Mouse (Mus musculus) kidney, embryonic 15.5 days (tissue): ENCODE measurements around the gene Atxn10. TPM values are rescaled to one million over a fixed set of nuclear protein-coding genes. Genes with fewer than 3 reads are reported as not detected.

Source experiments
- ATAC-seq: fragments of 200-750 bp; cut with Nextera tagmentation; replicated peaks from 2 replicates; pipeline ENCODE4 v1.8.0; 2017; ENCODE audit warnings: moderate TSS enrichment; ENCODE audit not compliant: low FRiP score
- H3K27ac ChIP-seq: fragments of 300-500 bp; sonication (generic); 2 replicates; pipeline ENCODE4 v1.5.1; 2015; ENCODE audit warnings: mild to moderate bottlenecking, inconsistent platforms
- H3K27me3 ChIP-seq: fragments of 300-500 bp; sonication (generic); 2 replicates; pipeline ENCODE4 v1.6.1; 2015; ENCODE audit warnings: inconsistent platforms
- H3K36me3 ChIP-seq: fragments of 300-500 bp; sonication (generic); 2 replicates; pipeline ENCODE4 v1.6.1; 2015; ENCODE audit warnings: inconsistent platforms
- H3K4me1 ChIP-seq: fragments of 300-500 bp; sonication (generic); 2 replicates; pipeline ENCODE4 v1.6.1; 2015; ENCODE audit warnings: inconsistent platforms
- H3K4me2 ChIP-seq: fragments of 300-500 bp; sonication (generic); 2 replicates; pipeline ENCODE4 v1.6.1; 2015; ENCODE audit warnings: moderate library complexity, mild to moderate bottlenecking, inconsistent platforms
- H3K4me3 ChIP-seq: fragments of 300-500 bp; sonication (generic); replicated peaks from 2 replicates; pipeline ENCODE4 v1.5.1; 2015; ENCODE audit warnings: mild to moderate bottlenecking, inconsistent platforms
- H3K9ac ChIP-seq: fragments of 300-500 bp; sonication (generic); 2 replicates; pipeline ENCODE4 v1.6.1; 2015; ENCODE audit warnings: mild to moderate bottlenecking, inconsistent platforms
- H3K9me3 ChIP-seq: fragments of 300-500 bp; sonication (generic); replicated peaks from 2 replicates; pipeline ENCODE4 v1.6.1; 2016; ENCODE audit warnings: inconsistent platforms
- WGBS: fragments of 180-500 bp; shearing (Covaris S2); methylation state at CpG from one replicate; pipeline ENCODE4 v1.1.7; 2015; ENCODE audit warnings: mixed read lengths; 5-methylcytosine and 5-hydroxymethylcytosine counted together
- polyA plus RNA-seq: library from polyadenylated mRNA; unstranded; fragments of >200 nt; fragmentation: Nextera tagmentation; extraction: Ambion mirVana; gene quantifications from 2 replicates; pipeline ENCODE4 v1.2.1, GENCODE M21; 2015

Gene Atxn10
- polyA plus RNA-seq, 1 experiment from 2014 or later: 287 TPM

GRCm38 (mm10) chr15:85480630-85481029 is 144.6 kb downstream of the Atxn10 start:
- Histone ChIP-seq H3K4me2 (no peak overlapping the region), H3K9me3 (no peaks in the 10 kb centered on the region), H3K4me1 (peaks cover 13% of the 10 kb centered on the region; the same call in 1 of the 2 replicates), H3K36me3 (no peaks in the 10 kb centered on the region), H3K9ac (no peak overlapping the region), H3K27ac (peak overlapping the region; percentile 18; the same call in 1 of the 2 replicates), H3K4me3 (no peak overlapping the region), H3K27me3 (0 out of 2 replicates have a peak, but pooled peaks cover 3% of the 10 kb centered on the region)
- WGBS: 27% methylated on average over 3 of the region's 3 CpGs
- ATAC-seq: 0 out of 2 replicates have a peak, but pooled peaks have one; percentile 52

DNA sequence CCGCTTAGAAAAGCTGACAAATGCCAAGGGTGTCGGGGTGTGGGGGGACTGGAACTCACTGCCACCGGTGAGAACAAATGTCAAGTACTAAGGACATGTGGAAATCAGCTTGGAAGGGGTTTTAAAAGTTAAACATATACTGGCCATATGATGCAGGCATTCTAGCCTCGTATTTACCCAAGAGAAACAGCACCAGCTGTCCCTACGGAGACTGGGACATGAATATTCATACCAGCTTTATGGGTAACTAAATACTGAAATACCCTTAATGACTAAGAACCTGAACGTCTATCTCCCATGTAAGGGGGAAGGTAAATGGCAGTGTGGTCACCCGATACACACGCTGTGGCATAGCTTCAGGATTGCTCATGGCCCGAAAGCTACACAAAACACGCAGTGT is 152.9 kb downstream of the Atxn10 start:
- H3K27ac ChIP-seq: no peak overlapping the region
- no peaks in the 10 kb centered on the region for H3K36me3 ChIP-seq
- no peak overlapping the region for H3K4me3 ChIP-seq
- no peak overlapping the region for H3K9ac ChIP-seq
- no peaks in the 10 kb centered on the region for H3K4me1 ChIP-seq
- no peak overlapping the region for H3K4me2 ChIP-seq
- ATAC-seq: no peak
- no peaks in the 10 kb centered on the region for H3K9me3 ChIP-seq
- 71% methylated on average over 10 of the region's 10 CpGs for WGBS
- peaks cover 6% of the 10 kb centered on the region; the same call in 1 of the 2 replicates for H3K27me3 ChIP-seq

DNA sequence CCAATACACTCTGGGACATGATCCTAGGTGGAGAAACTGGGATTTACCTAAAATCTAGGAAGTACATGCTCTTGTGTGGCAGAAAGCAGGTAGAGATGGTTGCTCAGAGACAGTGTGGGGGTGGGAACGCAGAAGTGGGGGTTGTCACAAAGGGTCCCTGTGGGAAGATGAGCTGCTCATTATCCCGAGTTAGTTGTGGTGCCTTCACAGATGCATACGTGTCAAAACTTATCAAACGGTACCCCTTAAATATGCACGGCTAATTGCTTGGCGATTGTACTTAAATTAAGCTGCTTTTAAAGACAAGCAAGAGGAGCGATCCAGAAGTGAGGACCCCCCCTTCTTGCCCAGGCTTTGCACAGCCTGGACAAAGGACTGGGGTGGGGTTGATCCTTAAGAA is 153.7 kb downstream of the Atxn10 start:
- H3K4me3 ChIP-seq: no peak overlapping the region
- no peak overlapping the region for H3K27ac ChIP-seq
- no peak overlapping the region for H3K9ac ChIP-seq
- peaks cover 6% of the 10 kb centered on the region; the same call in 1 of the 2 replicates for H3K27me3 ChIP-seq
- no peaks in the 10 kb centered on the region for H3K4me1 ChIP-seq
- no peak overlapping the region for H3K4me2 ChIP-seq
- no peak for ATAC-seq
- H3K36me3 ChIP-seq: no peaks in the 10 kb centered on the region
- 84% methylated on average over 7 of the region's 7 CpGs for WGBS
- H3K9me3 ChIP-seq: no peaks in the 10 kb centered on the region

DNA sequence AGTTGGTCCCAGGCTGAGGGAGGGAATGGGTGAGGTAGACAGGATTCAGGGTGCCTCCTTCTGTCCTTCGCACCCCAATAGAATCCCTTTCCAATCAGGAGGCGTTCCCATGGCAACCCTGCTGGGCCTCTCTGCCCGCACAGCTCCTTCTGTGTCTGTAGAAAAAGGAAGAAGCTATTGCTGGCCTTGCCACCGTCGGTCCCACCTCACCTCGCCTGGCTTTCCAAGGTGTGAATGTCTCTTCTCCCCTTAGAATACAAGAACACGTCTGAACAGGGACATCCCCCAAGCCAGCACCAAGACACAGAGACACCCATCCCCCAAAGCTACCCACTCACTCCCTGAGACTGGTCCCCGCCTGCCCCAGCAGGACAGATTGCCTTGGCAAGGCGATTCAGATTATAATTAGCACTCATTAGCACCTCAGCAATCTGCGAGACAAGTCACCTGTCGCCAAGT is 158.1 kb downstream of the Atxn10 start:
- no peaks in the 10 kb centered on the region for H3K36me3 ChIP-seq
- no peaks in the 10 kb centered on the region for H3K9me3 ChIP-seq
- no peak overlapping the region for H3K4me3 ChIP-seq
- H3K27me3 ChIP-seq: peaks cover 6% of the 10 kb centered on the region; the same call in 1 of the 2 replicates
- no peaks in the 10 kb centered on the region for H3K4me1 ChIP-seq
- H3K9ac ChIP-seq: no peak overlapping the region
- H3K4me2 ChIP-seq: no peak overlapping the region
- WGBS: 14% methylated on average over 11 of the region's 11 CpGs
- no peak for ATAC-seq
- H3K27ac ChIP-seq: no peak overlapping the region

GRCm38 (mm10) chr15:85497548-85497947 is 161.5 kb downstream of the Atxn10 start:
- no peak overlapping the region for H3K27ac ChIP-seq
- no peaks in the 10 kb centered on the region for H3K36me3 ChIP-seq
- WGBS: 77% methylated on average over 4 of the region's 4 CpGs
- no peak overlapping the region for H3K9ac ChIP-seq
- no peaks in the 10 kb centered on the region for H3K4me1 ChIP-seq
- no peak overlapping the region for H3K4me2 ChIP-seq
- peaks cover 6% of the 10 kb centered on the region; the same call in 1 of the 2 replicates for H3K27me3 ChIP-seq
- ATAC-seq: no peak
- H3K4me3 ChIP-seq: no peak overlapping the region
- H3K9me3 ChIP-seq: no peaks in the 10 kb centered on the region

GRCm38 (mm10) chr15:85497981-85498475 is 162.0 kb downstream of the Atxn10 start:
- no peak overlapping the region for H3K27ac ChIP-seq
- 57% methylated on average over 10 of the region's 10 CpGs for WGBS
- H3K4me1 ChIP-seq: no peaks in the 10 kb centered on the region
- H3K36me3 ChIP-seq: no peaks in the 10 kb centered on the region
- ATAC-seq: no peak
- no peak overlapping the region for H3K9ac ChIP-seq
- H3K9me3 ChIP-seq: no peaks in the 10 kb centered on the region
- no peak overlapping the region for H3K4me3 ChIP-seq
- peaks cover 6% of the 10 kb centered on the region; the same call in 1 of the 2 replicates for H3K27me3 ChIP-seq
- no peak overlapping the region for H3K4me2 ChIP-seq

DNA sequence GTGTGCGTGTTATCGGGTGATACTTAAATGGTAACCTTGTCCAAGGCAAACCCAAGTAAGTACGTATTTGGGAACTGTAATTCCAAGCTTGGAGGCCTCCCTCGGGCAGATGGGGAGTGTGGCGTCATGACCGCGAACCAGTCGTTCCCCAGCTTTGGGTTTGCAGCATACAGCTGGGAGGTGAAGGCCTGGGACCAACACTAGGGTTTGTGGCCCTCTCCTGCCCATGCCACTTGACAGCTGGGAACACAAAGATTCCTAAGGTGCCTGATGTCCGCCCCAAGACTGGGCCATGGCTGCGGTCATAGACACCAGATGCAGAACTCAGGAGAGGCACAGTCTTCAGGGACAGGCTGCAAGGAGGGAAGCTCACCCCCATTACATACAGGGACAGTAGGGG is 164.2 kb downstream of the Atxn10 start:
- WGBS: 79% methylated on average over 10 of the region's 10 CpGs
- no peaks in the 10 kb centered on the region for H3K36me3 ChIP-seq
- H3K27ac ChIP-seq: no peak overlapping the region
- no peaks in the 10 kb centered on the region for H3K27me3 ChIP-seq
- no peak overlapping the region for H3K4me2 ChIP-seq
- no peak for ATAC-seq
- no peak overlapping the region for H3K4me3 ChIP-seq
- no peak overlapping the region for H3K9ac ChIP-seq
- peaks cover 2% of the 10 kb centered on the region; the same call in 1 of the 2 replicates for H3K4me1 ChIP-seq
- H3K9me3 ChIP-seq: no peaks in the 10 kb centered on the region

GRCm38 (mm10) chr15:85503127-85503526 is 167.1 kb downstream of the Atxn10 start, which contains the start of gene 7530416G11Rik:
Gene 7530416G11Rik, minus strand, starts transcription at chr15:85503227.
- Histone ChIP-seq H3K36me3 (no peaks in the 10 kb centered on the region), H3K4me1 (peaks cover 7% of the 10 kb centered on the region), H3K27me3 (no peaks in the 10 kb centered on the region), H3K9me3 (no peaks in the 10 kb centered on the region), H3K4me2 (no peak within 1 kb of the TSS), H3K27ac (no peak within 1 kb of the TSS), H3K9ac (no peak within 1 kb of the TSS), H3K4me3 (no peak within 1 kb of the TSS)
- ATAC-seq: no peak
- WGBS: 82% methylated on average over 8 of the region's 8 CpGs

DNA sequence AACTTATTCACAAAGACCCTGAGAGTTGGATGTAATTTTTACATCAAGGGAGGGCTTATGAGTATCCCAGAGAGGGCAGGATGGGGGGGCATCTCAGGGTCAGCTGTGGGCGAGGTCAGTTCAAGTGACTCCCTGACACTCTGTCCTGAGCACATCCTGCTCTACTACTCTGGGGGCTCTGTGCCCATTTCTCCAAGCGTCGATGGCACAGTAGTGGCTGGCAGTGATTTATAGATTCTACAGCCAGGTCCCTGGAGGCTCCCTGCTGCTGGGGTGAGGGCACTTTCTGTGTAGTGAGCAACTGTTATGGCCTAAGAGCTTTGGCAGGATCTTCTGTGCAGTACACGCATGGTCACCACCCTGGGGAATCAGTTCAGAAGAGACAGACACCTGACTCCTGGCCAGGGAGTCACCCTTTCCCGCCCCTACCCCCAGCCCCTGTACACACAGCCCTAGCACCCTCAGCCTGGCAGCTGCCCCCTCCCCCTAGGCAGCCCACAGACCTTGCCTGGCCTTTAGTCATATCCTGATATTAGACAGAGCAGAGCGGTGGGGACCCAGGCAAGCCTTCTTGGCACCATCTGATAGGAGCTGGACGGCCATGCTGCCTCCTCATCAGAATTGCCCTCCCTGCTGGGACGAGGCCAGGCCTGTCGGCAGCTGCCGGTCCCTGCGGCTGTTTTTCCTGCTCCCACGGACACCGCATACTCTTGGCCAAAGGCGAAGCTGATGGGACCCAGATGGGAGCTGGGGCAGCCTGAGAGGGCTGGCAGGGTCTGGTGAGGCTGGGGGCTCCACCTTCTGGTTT is 169.3 kb downstream of the Atxn10 start:
- H3K9ac ChIP-seq: no peak overlapping the region

GRCm38 (mm10) chr15:85506680-85507079 is 170.6 kb downstream of the Atxn10 start:
- no peak overlapping the region for H3K4me3 ChIP-seq
- H3K9me3 ChIP-seq: no peaks in the 10 kb centered on the region
- H3K9ac ChIP-seq: no peak overlapping the region
- ATAC-seq: no peak
- no peaks in the 10 kb centered on the region for H3K36me3 ChIP-seq
- peaks cover 7% of the 10 kb centered on the region for H3K4me1 ChIP-seq
- no peak overlapping the region for H3K4me2 ChIP-seq
- WGBS: 58% methylated on average over 1 of the region's 1 CpGs
- no peaks in the 10 kb centered on the region for H3K27me3 ChIP-seq
- no peak overlapping the region for H3K27ac ChIP-seq

More for the DNA sequence above, 169.3 kb downstream of the Atxn10 start:
- no peaks in the 10 kb centered on the region for H3K27me3 ChIP-seq
- ATAC-seq: no peak
- no peak overlapping the region for H3K27ac ChIP-seq
- H3K4me2 ChIP-seq: no peak overlapping the region
- no peaks in the 10 kb centered on the region for H3K9me3 ChIP-seq
- H3K4me3 ChIP-seq: no peak overlapping the region
- H3K4me1 ChIP-seq: peaks cover 7% of the 10 kb centered on the region
- H3K36me3 ChIP-seq: no peaks in the 10 kb centered on the region
- 40% methylated on average over 14 of the region's 14 CpGs for WGBS

DNA sequence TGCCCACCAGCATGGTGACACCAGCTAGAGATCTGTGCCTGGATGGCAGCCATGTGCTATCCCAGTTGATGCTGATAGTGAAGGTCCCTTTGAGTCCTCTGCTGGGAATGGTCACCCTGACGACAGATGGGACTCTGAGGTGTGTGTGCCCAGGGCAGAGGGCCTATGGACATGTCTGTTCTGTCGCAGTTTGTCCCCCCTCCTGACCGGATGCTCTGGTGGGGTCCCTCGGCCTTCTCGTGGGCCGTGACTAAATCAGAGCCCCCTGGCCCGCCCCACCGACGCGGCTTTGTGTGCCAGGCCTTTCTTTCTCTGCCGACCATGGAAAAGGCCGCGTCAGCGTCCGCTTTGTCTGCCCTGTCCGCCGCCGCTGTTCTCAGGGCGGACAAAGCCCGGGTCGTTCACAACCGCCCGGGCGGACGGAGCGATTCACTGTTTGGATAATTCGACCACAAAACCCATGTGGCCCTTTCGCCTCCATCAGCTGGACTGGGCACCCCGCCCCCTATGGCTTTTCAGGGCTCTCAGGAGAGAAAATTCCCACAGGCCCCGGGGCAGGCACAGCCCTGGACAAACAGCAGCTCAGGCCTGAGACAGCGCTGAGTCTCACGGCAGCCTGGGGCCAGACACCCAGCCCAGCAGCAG is 171.4 kb downstream of the Atxn10 start:
- H3K27me3 ChIP-seq: no peaks in the 10 kb centered on the region
- no peak for ATAC-seq
- H3K4me2 ChIP-seq: no peak overlapping the region
- H3K9ac ChIP-seq: no peak overlapping the region
- no peaks in the 10 kb centered on the region for H3K9me3 ChIP-seq
- WGBS: 77% methylated on average over 32 of the region's 32 CpGs
- no peak overlapping the region for H3K4me3 ChIP-seq
- no peak overlapping the region for H3K27ac ChIP-seq
- no peaks in the 10 kb centered on the region for H3K36me3 ChIP-seq
- H3K4me1 ChIP-seq: peaks cover 7% of the 10 kb centered on the region
